Mouse (Mus musculus) C2C12 (cell line): ENCODE data around the gene Atp10b.

Source experiments
- CEBPB ChIP-seq: IDR thresholded peaks from one replicate; pipeline ENCODE4 v1.6.1; 2011; ENCODE audit warnings: low read depth, mild to moderate bottlenecking, control low read depth, moderate library complexity
- CTCF ChIP-seq: IDR thresholded peaks from one replicate; pipeline ENCODE4 v1.5.1; 2011; ENCODE audit not compliant: control insufficient read depth, insufficient read depth, insufficient read length
- FOSL1 ChIP-seq: IDR thresholded peaks from one replicate; pipeline ENCODE4 v1.8.0; 2011; ENCODE audit warnings: mild to moderate bottlenecking, low read length; ENCODE audit not compliant: poor library complexity, insufficient read depth, severe bottlenecking
- USF1 ChIP-seq: IDR thresholded peaks from one replicate; pipeline ENCODE4 v1.6.1; 2011; ENCODE audit warnings: low read depth, mild to moderate bottlenecking, control low read depth, moderate library complexity

DNA sequence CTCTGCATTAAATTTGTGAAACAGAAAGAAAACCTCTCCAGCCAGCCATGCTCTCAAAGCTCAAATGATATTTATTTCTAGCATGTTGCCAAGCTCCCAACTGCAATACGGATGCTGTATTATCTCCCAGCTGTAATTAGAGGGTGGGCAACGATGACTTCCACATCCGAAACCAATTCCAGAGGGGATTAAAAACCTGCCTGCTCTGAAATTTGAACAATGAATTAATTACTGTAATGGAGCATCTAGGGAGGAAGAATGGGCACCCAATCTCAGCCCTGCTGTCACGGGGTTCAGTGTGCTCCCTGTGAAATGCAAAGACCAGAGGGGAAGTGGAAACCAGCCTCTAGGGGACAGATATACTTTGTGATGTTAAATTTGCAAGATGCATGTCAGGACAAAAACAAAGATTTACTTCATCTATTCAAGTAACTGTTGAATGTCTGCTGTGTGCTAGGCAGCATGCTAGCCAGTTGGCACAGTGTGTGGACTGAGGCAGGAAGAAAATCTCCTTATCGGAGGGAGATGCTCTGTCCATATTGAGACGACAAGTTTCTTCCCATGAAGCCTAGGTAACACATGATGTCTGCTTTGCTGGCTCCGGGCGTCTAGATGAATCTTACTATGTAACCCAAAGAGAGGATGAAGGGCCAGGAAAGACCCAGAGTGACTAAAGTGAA, 86.8 kb downstream of the Atp10b start:
- TF ChIP-seq CTCF: no peak
- TF ChIP-seq CEBPB: no peak
- TF ChIP-seq USF1: no peak
- no peak for TF ChIP-seq FOSL1
